Mouse (Mus musculus): ENCODE measurements around the gene Cd48.

- TF ChIP-seq CTCF (IDR thresholded peaks at IDR 0.05; ENCODE audit: insufficient read depth, low read depth, low read length) (no peak), POLR2A (IDR thresholded peaks at IDR 0.05; ENCODE audit: insufficient read depth, low read depth, low read length) (no peak)
Observed at GRCm38 (mm10) chr1:171648840-171649239, 33.0 kb upstream of the Cd48 start.

Data from olfactory bulb, adult 2 months (tissue).